Mouse (Mus musculus) erythroblast, embryonic 14.5 days (primary cell): ENCODE results near the gene Clic4.

ENCODE experiments used
- GATA1 ChIP-seq: IDR thresholded peaks from 2 replicates; pipeline ENCODE4 v1.6.1; 2012; ENCODE audit warnings: low read length, inconsistent platforms, mixed read lengths
- TAL1 ChIP-seq: IDR thresholded peaks from 3 replicates; pipeline ENCODE4 v1.6.1; 2012; ENCODE audit warnings: low read length, inconsistent platforms, mixed read lengths

DNA sequence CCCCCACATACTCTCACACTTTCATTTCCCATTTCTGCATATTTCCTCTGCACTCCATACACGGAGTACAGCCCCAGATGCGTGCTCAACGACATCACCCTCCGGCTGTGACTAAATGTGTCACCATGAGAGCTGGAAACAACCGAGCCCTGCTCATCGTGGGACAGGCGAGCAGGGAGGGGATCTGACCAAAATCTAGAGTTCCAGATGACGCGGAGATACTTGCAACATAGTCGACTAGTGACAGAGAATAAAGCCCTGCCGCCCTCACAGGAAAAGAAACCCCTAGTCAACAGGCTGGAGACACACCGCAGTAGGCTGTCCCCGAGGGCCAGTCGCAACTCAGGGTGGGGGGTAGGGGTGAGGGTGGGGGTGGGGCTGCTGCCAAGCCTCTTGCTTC lies 69.3 kb downstream of the Clic4 start:
- TF ChIP-seq TAL1 = no peak
- TF ChIP-seq GATA1 = no peak
